Mouse (Mus musculus) midbrain, embryonic 11.5 days (tissue): ENCODE measurements around the gene Dnajc13. TPM values are rescaled to one million over a fixed set of nuclear protein-coding genes. Genes with fewer than 3 reads are reported as not detected.
A peak's percentile ranks its signal among the peaks of the same experiment; 100 is the strongest.

Source experiments
- ATAC-seq: fragments of 200-750 bp; cut with Nextera tagmentation; 2 replicates; pipeline ENCODE4 v1.8.0; 2017; ENCODE audit warnings: moderate TSS enrichment, moderate library complexity; ENCODE audit not compliant: low FRiP score
- DNase-seq: peaks from one replicate; pipeline ENCODE4 v3.0.0; 2015; ENCODE audit warnings: low spot score; ENCODE audit errors: missing footprints
- H3K27ac ChIP-seq: fragments of 300-500 bp; sonication (generic); 2 replicates; pipeline ENCODE4 v1.5.1; 2014; ENCODE audit warnings: low read depth, low read length
- H3K27me3 ChIP-seq: fragments of 300-500 bp; sonication (generic); 2 replicates; pipeline ENCODE4 v1.6.1; 2014; ENCODE audit warnings: mild to moderate bottlenecking, low read length, moderate library complexity, mixed read lengths; ENCODE audit not compliant: control insufficient read depth, insufficient read depth
- H3K36me3 ChIP-seq: fragments of 300-500 bp; sonication (generic); 2 replicates; pipeline ENCODE4 v1.6.1; 2014; ENCODE audit warnings: mild to moderate bottlenecking, low read length, moderate library complexity, mixed read lengths; ENCODE audit not compliant: control insufficient read depth, insufficient read depth
- H3K4me1 ChIP-seq: fragments of 300-500 bp; sonication (generic); 2 replicates; pipeline ENCODE4 v1.6.1; 2014; ENCODE audit warnings: low read length; ENCODE audit not compliant: control insufficient read depth, insufficient read depth
- H3K4me2 ChIP-seq: fragments of 300-500 bp; sonication (generic); 2 replicates; pipeline ENCODE4 v1.6.1; 2014; ENCODE audit warnings: mild to moderate bottlenecking, moderate library complexity
- H3K4me3 ChIP-seq: fragments of 300-500 bp; sonication (generic); 2 replicates; pipeline ENCODE4 v1.5.1; 2014; ENCODE audit warnings: low read depth, low read length
- H3K9ac ChIP-seq: fragments of 300-500 bp; sonication (generic); 2 replicates; pipeline ENCODE4 v1.6.1; 2014; ENCODE audit warnings: low read length
- H3K9me3 ChIP-seq: fragments of 300-500 bp; sonication (generic); 2 replicates; pipeline ENCODE4 v1.6.1; 2016; ENCODE audit warnings: low read length; ENCODE audit not compliant: control insufficient read depth
- WGBS: fragments of 180-500 bp; shearing (Covaris S2); extraction: QIAGEN DNeasy Blood & Tissue Kit; methylation state at CpG from one replicate; pipeline ENCODE4 v1.1.7; 2014; 5-methylcytosine and 5-hydroxymethylcytosine counted together
- polyA plus RNA-seq: library from polyadenylated mRNA; unstranded; fragments of >200 nt; fragmentation: Nextera tagmentation; extraction: Ambion mirVana; gene quantifications from 2 replicates; pipeline ENCODE4 v1.2.1, GENCODE M21; 2014

Gene Dnajc13
- polyA plus RNA-seq = 22.9 and 25.8 TPM in 2 replicates

DNA sequence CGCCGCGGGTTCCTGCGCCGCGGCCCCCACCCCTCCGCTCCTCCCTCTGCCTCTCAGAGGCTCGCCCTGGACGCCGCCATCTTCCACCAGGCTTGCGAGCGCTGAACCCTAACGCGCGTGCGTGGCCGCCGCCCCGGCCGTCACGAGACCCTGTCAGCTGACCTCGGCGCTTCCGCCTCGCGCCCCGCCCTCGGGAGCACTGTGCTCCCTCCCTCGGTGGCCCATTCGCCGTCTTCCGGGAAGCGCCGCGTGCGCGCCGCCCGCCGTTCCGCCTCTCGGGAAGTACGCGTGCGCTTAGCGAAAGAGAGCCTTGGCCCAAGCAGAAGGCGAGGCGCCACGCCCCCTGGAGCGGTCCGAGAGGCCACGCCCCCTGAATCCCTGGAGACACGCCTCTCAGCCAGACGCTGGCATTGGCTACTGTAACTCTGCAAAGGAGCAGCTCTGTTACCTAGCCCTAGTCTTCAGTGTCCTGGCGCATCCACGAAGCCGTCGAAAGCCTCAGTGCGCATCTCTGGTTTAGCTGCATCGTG is at the start of gene Dnajc13:
Dnajc13 (minus strand) TSS at position 108 of the 530 bp plus-strand sequence.
- H3K4me1 ChIP-seq = peaks cover 7% of the 10 kb centered on the region
- no peaks in the 10 kb centered on the region for H3K27me3 ChIP-seq
- no peaks in the 10 kb centered on the region for H3K9me3 ChIP-seq
- WGBS = under 1% methylated on average over 60 of the region's 60 CpGs
- H3K36me3 ChIP-seq = no peaks in the 10 kb centered on the region
- DNase-seq (peak; percentile 99), ATAC-seq (peak; percentile 97)
- peak within 1 kb of the TSS; percentile 91 for H3K9ac ChIP-seq
- peak within 1 kb of the TSS; percentile 81 for H3K4me2 ChIP-seq
- peak within 1 kb of the TSS; percentile 70 for H3K27ac ChIP-seq
- peak within 1 kb of the TSS; percentile 96 for H3K4me3 ChIP-seq

DNA sequence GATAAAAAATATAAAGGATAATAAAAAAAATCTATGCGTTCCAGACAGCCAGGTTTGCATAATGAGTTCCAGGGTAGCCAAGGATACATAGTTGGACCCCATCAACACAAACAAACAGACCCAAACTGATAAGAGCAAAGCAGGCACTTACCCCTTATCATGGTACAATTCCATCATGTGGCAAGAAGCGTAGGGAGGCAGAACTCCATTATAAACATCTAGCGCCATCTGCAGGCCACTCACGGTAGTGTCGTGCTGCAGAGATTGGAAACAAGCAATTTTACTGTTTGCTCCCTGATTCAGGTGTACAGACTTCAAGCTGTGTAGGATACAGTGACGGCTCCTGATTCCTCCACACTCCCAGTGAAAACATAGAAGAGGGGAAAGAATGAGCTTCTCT is 44.0 kb upstream of the Dnajc13 start:
- no peak for ATAC-seq
- no peaks in the 10 kb centered on the region for H3K36me3 ChIP-seq
- no peaks in the 10 kb centered on the region for H3K27me3 ChIP-seq
- no peak overlapping the region for H3K9ac ChIP-seq
- 17% methylated on average over 6 of the region's 6 CpGs for WGBS
- H3K4me2 ChIP-seq = no peak overlapping the region
- H3K4me3 ChIP-seq = no peak overlapping the region
- no peak overlapping the region for H3K27ac ChIP-seq
- peak; percentile 97 for DNase-seq
- no peaks in the 10 kb centered on the region for H3K4me1 ChIP-seq
- H3K9me3 ChIP-seq = no peaks in the 10 kb centered on the region

DNA sequence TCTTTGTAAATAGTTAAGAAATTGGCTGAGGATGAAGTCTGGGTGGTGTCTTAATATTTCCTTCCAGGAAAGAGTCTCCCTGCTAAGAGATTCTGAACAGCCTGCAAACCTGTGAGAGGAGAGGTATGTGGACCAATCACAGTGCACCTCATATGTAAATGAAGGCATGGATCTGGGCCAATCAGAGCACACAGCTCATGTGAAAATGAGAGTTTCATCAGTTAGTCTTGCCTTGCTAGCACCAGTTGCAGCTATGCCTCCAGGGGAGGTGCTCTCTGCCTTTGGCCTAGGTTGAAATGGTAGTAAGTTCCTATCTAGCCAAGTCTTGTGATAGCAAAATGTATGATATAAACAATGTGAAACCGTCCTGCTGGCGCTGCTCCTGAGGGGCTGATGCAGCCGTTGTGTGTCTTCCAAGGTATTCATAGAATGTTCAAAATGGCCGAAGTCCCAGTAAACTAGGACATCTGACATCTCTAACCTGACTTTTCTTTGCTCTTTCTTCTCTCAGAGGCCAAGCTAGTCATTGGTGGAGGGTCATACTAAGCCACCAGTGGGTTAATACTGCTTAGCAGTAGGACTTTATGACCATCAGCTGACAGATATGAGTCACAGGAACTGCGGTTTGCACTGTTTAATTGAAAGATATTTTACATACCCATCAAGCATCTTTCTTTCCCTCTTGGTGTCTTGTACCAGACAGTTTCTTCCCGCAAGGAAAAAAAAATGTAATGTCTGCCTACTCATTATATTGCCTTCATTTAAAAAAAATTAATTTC is 42.8 kb upstream of the Dnajc13 start:
- H3K4me1 ChIP-seq = no peaks in the 10 kb centered on the region
- ATAC-seq (no peak), DNase-seq (no peak)
- WGBS = 92% methylated on average over 6 of the region's 6 CpGs
- no peak overlapping the region for H3K9ac ChIP-seq
- H3K36me3 ChIP-seq = no peaks in the 10 kb centered on the region
- no peak overlapping the region for H3K27ac ChIP-seq
- H3K27me3 ChIP-seq = no peaks in the 10 kb centered on the region
- no peak overlapping the region for H3K4me3 ChIP-seq
- H3K4me2 ChIP-seq = no peak overlapping the region
- no peaks in the 10 kb centered on the region for H3K9me3 ChIP-seq

DNA sequence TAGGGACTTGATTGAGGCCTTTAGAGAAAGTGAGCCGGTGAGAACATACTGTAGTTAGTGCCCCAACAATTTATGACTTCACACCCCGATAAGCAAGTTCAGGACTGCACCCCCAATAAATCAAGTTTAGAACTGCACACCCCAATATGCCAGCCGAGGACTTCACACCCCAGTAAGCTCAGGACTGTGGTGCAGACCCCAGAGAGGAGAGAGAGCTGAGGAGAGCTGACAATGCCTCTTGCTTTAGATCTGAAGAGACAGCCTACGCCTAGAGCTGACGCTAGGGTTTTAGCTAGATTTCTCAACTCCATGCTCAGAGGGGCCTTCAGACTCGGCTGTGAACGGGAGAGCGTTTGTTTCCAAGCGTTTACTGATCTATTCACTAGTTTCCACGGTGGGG is 42.1 kb upstream of the Dnajc13 start:
- Histone ChIP-seq H3K4me2 (no peak overlapping the region), H3K9me3 (no peaks in the 10 kb centered on the region), H3K36me3 (no peaks in the 10 kb centered on the region), H3K9ac (no peak overlapping the region), H3K27ac (no peak overlapping the region), H3K4me1 (no peaks in the 10 kb centered on the region), H3K4me3 (no peak overlapping the region), H3K27me3 (no peaks in the 10 kb centered on the region)
- WGBS = 89% methylated on average over 10 of the region's 10 CpGs
- DNase-seq (no peak), ATAC-seq (no peak)

DNA sequence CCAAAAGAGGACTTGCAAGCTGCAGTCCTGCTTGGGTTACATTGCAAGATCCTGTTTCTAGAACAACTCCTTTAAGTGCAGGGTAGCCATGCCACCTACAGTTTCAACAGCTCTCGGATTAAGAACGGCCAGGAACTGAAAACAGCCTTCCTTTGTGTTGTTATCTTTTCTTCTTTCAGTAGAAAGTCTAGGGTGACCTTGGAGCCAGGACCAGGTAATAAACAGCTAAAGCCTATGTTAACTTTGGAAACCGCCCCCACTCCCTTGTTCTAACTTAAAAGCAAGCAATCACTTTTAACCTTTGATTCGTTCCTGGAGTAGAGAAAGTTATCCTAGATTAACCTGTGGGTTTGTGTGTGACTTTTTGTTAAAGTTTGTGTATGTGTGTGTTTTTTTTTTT is 41.6 kb upstream of the Dnajc13 start:
- H3K27ac ChIP-seq = no peak overlapping the region
- no peak overlapping the region for H3K9ac ChIP-seq
- H3K36me3 ChIP-seq = no peaks in the 10 kb centered on the region
- ATAC-seq (no peak), DNase-seq (no peak)
- no peak overlapping the region for H3K4me2 ChIP-seq
- WGBS = 76% methylated on average over 4 of the region's 4 CpGs
- no peaks in the 10 kb centered on the region for H3K27me3 ChIP-seq
- no peaks in the 10 kb centered on the region for H3K4me1 ChIP-seq
- H3K4me3 ChIP-seq = no peak overlapping the region
- no peaks in the 10 kb centered on the region for H3K9me3 ChIP-seq

DNA sequence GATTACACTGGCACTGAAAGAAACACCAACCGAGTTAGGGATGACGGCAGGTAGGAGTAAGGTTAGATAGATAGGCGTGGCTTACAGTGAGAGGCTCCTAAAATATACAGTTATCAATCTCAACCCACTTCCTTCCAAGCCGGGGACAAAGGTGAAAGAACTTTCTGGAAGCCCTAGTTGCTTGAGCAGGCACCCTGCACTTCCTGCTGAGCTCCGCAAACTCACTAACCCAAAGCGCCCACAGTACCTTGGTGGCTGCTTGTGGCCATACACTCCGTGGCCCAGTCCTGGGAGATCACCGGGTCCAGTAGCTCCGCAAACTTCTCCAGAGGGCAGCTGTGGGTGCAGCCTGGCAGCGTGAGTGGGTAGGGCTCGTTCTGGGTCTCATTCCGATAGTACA is 37.8 kb upstream of the Dnajc13 start:
- no peak overlapping the region for H3K4me3 ChIP-seq
- H3K4me1 ChIP-seq = no peaks in the 10 kb centered on the region
- no peaks in the 10 kb centered on the region for H3K9me3 ChIP-seq
- WGBS = 88% methylated on average over 12 of the region's 12 CpGs
- H3K27me3 ChIP-seq = no peaks in the 10 kb centered on the region
- ATAC-seq (no peak), DNase-seq (no peak)
- no peaks in the 10 kb centered on the region for H3K36me3 ChIP-seq
- no peak overlapping the region for H3K4me2 ChIP-seq
- no peak overlapping the region for H3K27ac ChIP-seq
- no peak overlapping the region for H3K9ac ChIP-seq

DNA sequence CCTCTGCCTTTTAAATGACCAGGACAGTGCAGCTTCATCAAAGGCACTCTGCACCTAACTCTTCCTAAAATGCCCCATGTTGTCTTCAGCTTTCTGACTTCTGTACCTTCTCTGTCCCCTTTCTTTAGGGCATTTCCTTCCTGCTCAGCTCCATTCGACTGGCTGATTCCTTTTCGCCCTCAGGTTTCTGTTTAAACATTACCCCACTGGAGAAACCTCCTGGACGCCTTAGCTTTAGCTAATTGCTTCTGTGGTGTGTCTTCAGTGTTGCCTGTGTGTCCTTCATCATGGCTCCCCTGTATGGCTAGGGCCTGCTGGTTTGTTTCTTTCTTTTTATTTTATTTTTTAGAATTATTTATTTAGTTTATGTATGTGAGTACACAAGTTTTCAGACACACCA is 34.3 kb upstream of the Dnajc13 start:
- no peak overlapping the region for H3K4me2 ChIP-seq
- no peak overlapping the region for H3K27ac ChIP-seq
- no peak overlapping the region for H3K4me3 ChIP-seq
- WGBS = 89% methylated on average over 3 of the region's 3 CpGs
- H3K4me1 ChIP-seq = no peaks in the 10 kb centered on the region
- H3K36me3 ChIP-seq = no peaks in the 10 kb centered on the region
- no peaks in the 10 kb centered on the region for H3K9me3 ChIP-seq
- H3K9ac ChIP-seq = no peak overlapping the region
- ATAC-seq (no peak), DNase-seq (no peak)
- no peaks in the 10 kb centered on the region for H3K27me3 ChIP-seq

DNA sequence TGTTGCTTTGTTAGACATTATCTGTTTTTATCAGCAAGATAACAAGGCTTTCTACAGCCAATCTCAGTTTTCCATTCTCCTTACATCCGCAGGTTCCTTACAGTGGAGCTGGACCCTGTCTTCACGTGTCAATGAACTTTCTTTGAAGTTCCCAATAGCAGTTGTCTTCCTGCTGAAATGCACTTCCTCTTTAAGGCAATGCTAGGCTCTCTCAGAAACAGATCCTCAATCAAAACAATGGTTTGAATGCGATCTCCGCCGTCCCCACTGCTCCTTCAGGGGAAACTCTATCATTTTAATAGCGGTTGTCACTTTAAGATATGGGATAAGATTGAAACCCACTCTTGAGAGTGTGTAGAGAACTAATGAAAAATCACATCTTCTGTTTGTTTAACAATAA is 22.2 kb upstream of the Dnajc13 start:
- WGBS = 81% methylated on average over 6 of the region's 6 CpGs
- Histone ChIP-seq H3K27me3 (no peaks in the 10 kb centered on the region), H3K27ac (no peak overlapping the region), H3K9me3 (no peaks in the 10 kb centered on the region), H3K9ac (no peak overlapping the region), H3K4me3 (no peak overlapping the region), H3K4me1 (no peaks in the 10 kb centered on the region), H3K4me2 (no peak overlapping the region), H3K36me3 (no peaks in the 10 kb centered on the region)
- no peak for DNase-seq
- no peak for ATAC-seq

DNA sequence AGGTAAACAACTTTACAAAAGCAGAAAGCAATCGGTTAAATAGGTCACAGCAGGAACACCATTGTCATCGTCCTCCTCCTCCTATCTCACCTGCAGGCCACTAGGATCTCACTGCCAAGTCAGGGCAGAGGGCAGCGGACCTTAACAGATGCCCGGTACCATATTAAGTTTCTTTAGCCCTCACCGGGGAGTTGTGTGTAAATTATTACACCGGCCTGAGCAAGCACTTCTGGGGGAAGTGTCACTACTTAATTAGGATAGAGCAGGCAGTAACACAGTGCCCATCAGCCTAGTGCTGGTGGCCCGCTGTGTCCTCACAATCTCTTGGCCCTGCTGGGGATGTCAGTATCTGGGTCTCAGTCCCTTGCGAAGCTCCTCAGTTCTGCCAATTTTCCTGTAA is 19.8 kb upstream of the Dnajc13 start:
- no peak for DNase-seq
- Histone ChIP-seq H3K4me3 (no peak overlapping the region), H3K27me3 (no peaks in the 10 kb centered on the region), H3K9me3 (no peaks in the 10 kb centered on the region), H3K4me1 (no peaks in the 10 kb centered on the region), H3K36me3 (no peaks in the 10 kb centered on the region), H3K9ac (no peak overlapping the region), H3K27ac (no peak overlapping the region), H3K4me2 (no peak overlapping the region)
- no peak for ATAC-seq
- 27% methylated on average over 8 of the region's 8 CpGs for WGBS
